ENCODE assay signal across 26 mouse cellular contexts in genomic region chr7:136670675-136671074, GRCm38 (mm10).
"Had no signal": no experiment of that assay in that cellular context is flagged by ENCODE, and none has a peak within 500 bp of the region (broad histone marks: within the 10 kb centered on the region; RNA-seq: fewer than 3 reads in every experiment).

No protein-coding gene starts in this region.

- DNase-seq: gastrocnemius, adult 2 months; gastrocnemius, postnatal 10 days; gastrocnemius, postnatal 25 days; heart, postnatal 10 days; heart, postnatal 4 days; kidney, adult 18-20 months; kidney, adult 8-10 months; kidney, postnatal 10 days; kidney, postnatal 25 days; kidney, postnatal 4 days; liver; liver, embryonic 13.5 days had no signal

- H3K27ac ChIP-seq: gastrocnemius, adult 2 months; heart, embryonic 10.5 days; hindbrain, embryonic 10.5 days; hindbrain, embryonic 12.5 days; hindbrain, embryonic 14.5 days; layer of hippocampus, adult 2 months; left cerebral cortex, adult 2 months; limb, embryonic 10.5 days; limb, embryonic 12.5 days; liver, embryonic 13.5 days; liver, embryonic 15.5 days had no signal

- H3K27me3 ChIP-seq: liver, embryonic 13.5 days; liver, embryonic 15.5 days had no signal

- H3K9ac ChIP-seq: heart, embryonic 12.5 days; hindbrain, embryonic 12.5 days; hindbrain, embryonic 14.5 days; limb, embryonic 12.5 days; liver, embryonic 13.5 days; liver, embryonic 15.5 days had no signal

- H3K4me1 ChIP-seq: heart, embryonic 12.5 days; liver, embryonic 13.5 days; liver, embryonic 15.5 days had no signal

- H3K4me3 ChIP-seq: gastrocnemius, adult 2 months; heart, embryonic 10.5 days; heart, embryonic 12.5 days; hindbrain, embryonic 10.5 days; hindbrain, embryonic 12.5 days; layer of hippocampus, adult 2 months; left cerebral cortex, adult 2 months; limb, embryonic 10.5 days; limb, embryonic 12.5 days; liver, embryonic 13.5 days; liver, embryonic 15.5 days had no signal

- H3K36me3 ChIP-seq: heart, embryonic 10.5 days; heart, embryonic 12.5 days; hindbrain, embryonic 10.5 days; hindbrain, embryonic 12.5 days; limb, embryonic 10.5 days; limb, embryonic 12.5 days; liver, embryonic 13.5 days; liver, embryonic 15.5 days had no signal

- H3K9me3 ChIP-seq: heart, embryonic 10.5 days; heart, embryonic 12.5 days; hindbrain, embryonic 10.5 days; hindbrain, embryonic 12.5 days; limb, embryonic 10.5 days; limb, embryonic 12.5 days; liver, embryonic 13.5 days; liver, embryonic 15.5 days had no signal

- H3K4me2 ChIP-seq: heart, embryonic 12.5 days; hindbrain, embryonic 12.5 days; hindbrain, embryonic 14.5 days; limb, embryonic 12.5 days; liver, embryonic 11.5 days; liver, embryonic 13.5 days; liver, embryonic 15.5 days had no signal

- ATAC-seq: hindbrain, embryonic 16.5 days; inflammation-experienced regulatory T-cells, adult 6 months; intestine, embryonic 16.5 days had no signal
